Mouse (Mus musculus): ENCODE measurements around the gene Zmynd12.

Gene Zmynd12

GRCm38 (mm10) chr4:119447786-119448185 is 25.2 kb downstream of the Zmynd12 start:
- no peak for DNase-seq (ENCODE audit: low spot score)

GRCm38 (mm10) chr4:119450436-119450835 is 27.8 kb downstream of the Zmynd12 start:
- no peak for DNase-seq (ENCODE audit: low spot score)

- no peak for DNase-seq (ENCODE audit: low spot score)
Observed at GRCm38 (mm10) chr4:119453128-119453527, 30.5 kb downstream of the Zmynd12 start.

- no peak for DNase-seq (ENCODE audit: low spot score)
Observed at GRCm38 (mm10) chr4:119453533-119453932, 30.9 kb downstream of the Zmynd12 start.

GRCm38 (mm10) chr4:119460296-119460695 is 37.7 kb downstream of the Zmynd12 start:
- DNase-seq (ENCODE audit: low spot score): peak; percentile 15

- DNase-seq (ENCODE audit: low spot score): no peak
Observed at GRCm38 (mm10) chr4:119460728-119461141, 38.1 kb downstream of the Zmynd12 start.

- no peak for DNase-seq (ENCODE audit: low spot score)
Observed at GRCm38 (mm10) chr4:119462457-119462856, 39.8 kb downstream of the Zmynd12 start.

- no peak for DNase-seq (ENCODE audit: low spot score)
Observed at GRCm38 (mm10) chr4:119462858-119463755, 40.5 kb downstream of the Zmynd12 start.

GRCm38 (mm10) chr4:119463756-119464419 is 41.3 kb downstream of the Zmynd12 start:
- DNase-seq (ENCODE audit: low spot score): peak; percentile 41

- DNase-seq (ENCODE audit: low spot score): no peak
Observed at GRCm38 (mm10) chr4:119465841-119466240, 43.2 kb downstream of the Zmynd12 start.

- no peak for DNase-seq (ENCODE audit: low spot score)
Observed at GRCm38 (mm10) chr4:119467720-119468380, 45.2 kb downstream of the Zmynd12 start.

GRCm38 (mm10) chr4:119472545-119472944 is 49.9 kb downstream of the Zmynd12 start:
- DNase-seq (ENCODE audit: low spot score): no peak

GRCm38 (mm10) chr4:119473150-119473549 is 50.5 kb downstream of the Zmynd12 start:
- DNase-seq (ENCODE audit: low spot score): no peak

- DNase-seq (ENCODE audit: low spot score): no peak
Observed at GRCm38 (mm10) chr4:119483051-119483450, 60.4 kb downstream of the Zmynd12 start.

GRCm38 (mm10) chr4:119484882-119485281 is 62.3 kb downstream of the Zmynd12 start:
- DNase-seq (ENCODE audit: low spot score): no peak

GRCm38 (mm10) chr4:119489666-119490065 is 67.1 kb downstream of the Zmynd12 start:
- no peak for DNase-seq (ENCODE audit: low spot score)

GRCm38 (mm10) chr4:119490806-119491205 is 68.2 kb downstream of the Zmynd12 start:
- no peak for DNase-seq (ENCODE audit: low spot score)

GRCm38 (mm10) chr4:119492291-119492932 is 69.8 kb downstream of the Zmynd12 start, which contains the start of gene Rimkla:
Gene Rimkla (minus strand): TSS chr4:119492628.
- peak; percentile 13 for DNase-seq (ENCODE audit: low spot score)

GRCm38 (mm10) chr4:119492933-119493327 is 70.3 kb downstream of the Zmynd12 start:
- no peak for DNase-seq (ENCODE audit: low spot score)

GRCm38 (mm10) chr4:119498319-119498848 is 75.8 kb downstream of the Zmynd12 start:
- no peak for DNase-seq (ENCODE audit: low spot score)

GRCm38 (mm10) chr4:119511591-119511990 is 89.0 kb downstream of the Zmynd12 start:
- no peak for DNase-seq (ENCODE audit: low spot score)

GRCm38 (mm10) chr4:119512731-119513141 is 90.1 kb downstream of the Zmynd12 start:
- DNase-seq (ENCODE audit: low spot score): no peak

All from spleen, adult 12 weeks (tissue).